Mouse (Mus musculus) CH12.LX (cell line): ENCODE measurements around the gene Limk2.

ENCODE experiments used
- BHLHE40 ChIP-seq: IDR thresholded peaks from 2 replicates; pipeline ENCODE4 v1.6.1; 2011; ENCODE audit warnings: mild to moderate bottlenecking, low read depth, low read length, improper control_type of control experiment
- CTCF ChIP-seq, 2 experiments: IDR thresholded peaks in 1 of 2; conservative IDR thresholded peaks in 1 of 2; 2 replicates each; pipeline ENCODE4 v1.5.1; 2011 to 2012; ENCODE audit warnings: low read depth in 2 of 2, low read length in 2 of 2, improper control_type of control experiment in 1 of 2, inconsistent platforms in 1 of 2, mild to moderate bottlenecking in 1 of 2, moderate library complexity in 1 of 2
- E2F4 ChIP-seq: IDR thresholded peaks from 2 replicates; pipeline ENCODE4 v1.6.1; 2011; ENCODE audit warnings: low read depth, low read length, improper control_type of control experiment; ENCODE audit not compliant: insufficient replicate concordance
- MEF2A ChIP-seq: IDR thresholded peaks from 2 replicates; pipeline ENCODE4 v1.6.1; 2014; ENCODE audit warnings: low read depth, mild to moderate bottlenecking, inconsistent platforms, low read length, improper control_type of control experiment, borderline replicate concordance
- MXI1 ChIP-seq: IDR thresholded peaks from 2 replicates; pipeline ENCODE4 v1.6.1; 2011; ENCODE audit warnings: mild to moderate bottlenecking, low read depth, low read length, improper control_type of control experiment
- POLR2A ChIP-seq: IDR thresholded peaks from 2 replicates; pipeline ENCODE4 v1.6.1; 2011; ENCODE audit warnings: low read depth, mild to moderate bottlenecking, improper control_type of control experiment, low read length
- POLR2AphosphoS2 ChIP-seq: IDR thresholded peaks from 2 replicates; pipeline ENCODE4 v1.6.1; 2011; ENCODE audit warnings: low read depth, low read length, improper control_type of control experiment
- ZNF384 ChIP-seq: IDR thresholded peaks from 2 replicates; pipeline ENCODE4 v1.6.1; 2012; ENCODE audit warnings: low read depth, low read length, improper control_type of control experiment, inconsistent platforms

DNA sequence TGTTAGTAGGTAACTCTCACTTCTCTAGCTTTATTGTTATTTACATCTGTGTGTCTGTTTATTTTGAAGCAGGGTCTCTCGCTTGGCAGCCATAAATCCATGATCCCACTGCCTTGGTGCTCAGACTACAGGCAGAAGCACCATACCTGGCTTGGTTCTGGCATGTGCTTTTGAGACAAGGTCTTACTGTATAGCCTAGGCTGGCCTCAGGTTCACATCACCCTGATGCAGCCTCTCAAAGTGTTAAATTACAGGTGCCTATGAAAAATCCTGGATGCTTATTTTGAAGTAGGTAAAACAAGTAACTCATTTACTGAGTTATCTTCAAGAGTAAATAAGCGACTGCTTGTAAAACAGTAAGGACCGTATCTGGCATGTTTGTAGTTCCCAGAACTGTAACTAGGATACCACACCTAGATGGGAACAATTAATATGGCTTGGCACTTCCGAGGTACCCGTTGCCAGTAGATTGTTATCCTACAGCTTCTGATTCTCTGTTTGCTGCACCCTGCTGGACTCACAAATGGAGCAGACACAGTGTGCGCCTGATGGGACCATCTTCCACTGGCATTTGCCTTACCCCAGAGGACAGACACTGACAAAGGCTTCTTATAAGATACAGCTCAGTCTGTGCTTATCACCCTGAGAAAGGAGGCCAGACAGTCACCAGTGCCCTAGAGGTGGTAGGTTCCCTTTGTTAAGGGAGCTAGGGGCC, 21.4 kb downstream of the Limk2 start:
- TF ChIP-seq MXI1, result no peak
- TF ChIP-seq CTCF (conservative IDR thresholded peaks at IDR 0.05 in 1 of 2, IDR thresholded peaks at IDR 0.05 in 1 of 2; ENCODE audit: low read depth in 2 of 2, low read length in 2 of 2), result no peak
- TF ChIP-seq E2F4, result no peak
- TF ChIP-seq ZNF384, result no peak
- TF ChIP-seq POLR2A, result no peak
- TF ChIP-seq POLR2AphosphoS2, result no peak
- TF ChIP-seq MEF2A, result no peak
- TF ChIP-seq BHLHE40, result no peak
